In genomic region chr9:70142460-70142859, GRCm38 (mm10) we compare ENCODE assay signal across 8 mouse cellular contexts. TPM values are rescaled to one million over a fixed set of nuclear protein-coding genes. Genes with fewer than 3 reads are reported as not detected.
DNase-seq lines count a peak whose midpoint lies in the region; ATAC-seq and TF ChIP-seq lines count a peak whose summit lies in the region.

Gene Fam81a (minus strand): TSS chr9:70142560.

- H3K27me3 ChIP-seq in cerebellum, adult 2 months (ENCODE audit: control insufficient read depth, insufficient read depth, low read length): no peaks in the 10 kb centered on the region
- H3K27me3 ChIP-seq in Patski: no peaks in the 10 kb centered on the region
- H3K27me3 ChIP-seq in limb, embryonic 13.5 days: peaks cover 26% of the 10 kb centered on the region

- in situ Hi-C loops in Patski (cut with MboI; ENCODE audit: low pct_unique_long_range_greater_than_20kb): no loop called here

- intact Hi-C loops in heart, postnatal 14 days (cut with DNase I): loop anchor here (5.0 kb wide), 1 partner anchor 65 kb away; the partner anchor contains the start of gene Myo1e

- H3K9ac ChIP-seq in limb, embryonic 13.5 days: peak within 1 kb of the TSS; percentile 69

- POLR2A ChIA-PET in Patski (lab: Charles Lee): no interaction called here

- peak within 1 kb of the TSS; percentile 51 for H3K4me3 ChIP-seq in cerebellum, adult 2 months (replicated peaks; ENCODE audit: insufficient read depth, low read depth, low read length)
- peak within 1 kb of the TSS; percentile 67 for H3K4me3 ChIP-seq in limb, embryonic 13.5 days

- CTCF ChIA-PET in Patski (lab: Charles Lee): no interaction called here

- whole genome bisulfite sequencing in cerebellum, adult 2 months: 77% methylated on average over 7 of the region's 7 CpGs
- WGBS in limb, embryonic 13.5 days: 68% methylated on average over 7 of the region's 7 CpGs

- no peaks in the 10 kb centered on the region for H3K36me3 ChIP-seq in limb, embryonic 13.5 days

- no peak for DNase-seq in cerebellum, adult 2 months
- DNase-seq in cerebellum, postnatal 25 days: no peak
- no peak for DNase-seq in Patski (ENCODE audit: low read depth, low spot score)
- no peak for DNase-seq in heart, postnatal 14 days
- DNase-seq in frontal cortex, postnatal 25 days (ENCODE audit: low spot score in 2 of 2): no peak

- TF ChIP-seq POLR2A in cerebellum, adult 2 months (IDR thresholded peaks at IDR 0.05; ENCODE audit: borderline replicate concordance, insufficient read depth, low read length): no peak

- H3K27ac ChIP-seq in cerebellum, adult 2 months (ENCODE audit: insufficient read depth, low read length): no peak within 1 kb of the TSS
- no peak within 1 kb of the TSS for H3K27ac ChIP-seq in limb, embryonic 13.5 days

- H3K4me1 ChIP-seq in cerebellum, adult 2 months (ENCODE audit: control insufficient read depth, insufficient read depth, low read length): no peaks in the 10 kb centered on the region; the same call in 1 of the 2 replicates
- peaks cover 24% of the 10 kb centered on the region for H3K4me1 ChIP-seq in limb, embryonic 13.5 days

- peak within 1 kb of the TSS; percentile 98 for H3K4me2 ChIP-seq in limb, embryonic 13.5 days (replicated peaks)

- no peaks in the 10 kb centered on the region for H3K9me3 ChIP-seq in limb, embryonic 13.5 days

- no peak for ATAC-seq in Patski
- no peak for ATAC-seq in limb, embryonic 13.5 days (ENCODE audit: low FRiP score, low read depth)
- ATAC-seq in activated CD4-positive, CD25-positive, alpha-beta regulatory T cell, adult 4 months: no peak
- no peak for ATAC-seq in CD4-positive, CD25-positive, alpha-beta regulatory T cell, adult 4 months

- TF ChIP-seq CTCF in cerebellum, adult 2 months (IDR thresholded peaks at IDR 0.05; ENCODE audit: borderline replicate concordance, insufficient read depth, low read depth, low read length): no peak
- TF ChIP-seq CTCF in Patski (IDR thresholded peaks at IDR 0.05): no peak

RNA-seq across cellular contexts. Expression of gene Fam81a, which starts in this region (rescaled TPM):
- polyA plus RNA-seq in cerebellum, adult 2 months (2012; rRNA removed): 11.8 and 12.8 TPM in 2 replicates
- 64.4 TPM for polyA plus RNA-seq in Patski (2021)
- total RNA-seq in heart, postnatal 14 days (2021): 10 to 100 TPM; 23.9 to 30.0 TPM
- polyA plus RNA-seq in limb, embryonic 13.5 days (2015; fragmentation: Nextera tagmentation; extraction: Ambion mirVana): 5.1 and 5.8 TPM in 2 replicates
- 1 to 10 TPM in 1 of 2 experiments, under 1 TPM in 1; 0.52 to 1.5 TPM for polyA plus RNA-seq in activated CD4-positive, CD25-positive, alpha-beta regulatory T cell, adult 4 months (2017; shearing (Covaris generic))
- polyA plus RNA-seq in CD4-positive, CD25-positive, alpha-beta regulatory T cell, adult 4 months (2017; shearing (Covaris generic)): 1 to 10 TPM; 1.3 to 1.5 TPM
